ENCODE assay signal across 8 mouse cellular contexts in genomic region chr3:90446389-90447122, GRCm38 (mm10). TPM values are rescaled to one million over a fixed set of nuclear protein-coding genes. Genes with fewer than 3 reads are reported as not detected.
DNase-seq lines count a peak whose midpoint lies in the region; ATAC-seq and TF ChIP-seq lines count a peak whose summit lies in the region.

No protein-coding gene starts in this region.

- peak; percentile 97 for ATAC-seq in hindbrain, postnatal 0 days

- TF ChIP-seq CTCF in hindbrain, postnatal 0 days (IDR thresholded peaks at IDR 0.05; ENCODE audit: low read depth) = peak; percentile 21; the same call in 1 of the 2 replicates

- no peaks in the 10 kb centered on the region for H3K36me3 ChIP-seq in hindbrain, postnatal 0 days (ENCODE audit: insufficient read depth, low read length)

- no peaks in the 10 kb centered on the region for H3K27me3 ChIP-seq in hindbrain, postnatal 0 days (ENCODE audit: insufficient read depth, low read length)

- peak overlapping the region; percentile 74 for H3K27ac ChIP-seq in hindbrain, postnatal 0 days

- no peaks in the 10 kb centered on the region for H3K9me3 ChIP-seq in hindbrain, postnatal 0 days (ENCODE audit: low read length)

- DNase-seq in ZHBTc4 (ENCODE audit: low read depth, low spot score) = peak; percentile 99
- peak; percentile 42 to 73 for DNase-seq in cerebellum, postnatal 4 days (ENCODE audit: low spot score in 2 of 2)
- peak; percentile 85 for DNase-seq in gastrocnemius, postnatal 10 days
- DNase-seq in hindbrain, postnatal 0 days (ENCODE audit: low spot score) = peak; percentile 91
- DNase-seq in left cerebral cortex, adult 18-20 months (ENCODE audit: low spot score in 2 of 2) = peak; percentile 27 to 36
- DNase-seq in lung, postnatal 36 days = peak; percentile 96
- peak; percentile 33 to 54 for DNase-seq in right cerebral cortex, adult 2 months (ENCODE audit: low spot score in 2 of 2)
- DNase-seq in c-Kit-positive CD71-positive TER-119-positive erythroid progenitor cells, embryonic 14.5 days (ENCODE audit: low spot score) = no peak

- H3K4me2 ChIP-seq in hindbrain, postnatal 0 days (ENCODE audit: low read depth, low read length) = peak overlapping the region; percentile 55

- peak overlapping the region; percentile 25; the same call in 1 of the 2 replicates for H3K9ac ChIP-seq in hindbrain, postnatal 0 days (replicated peaks; ENCODE audit: low read length)

- WGBS in hindbrain, postnatal 0 days = under 1% methylated on average over 17 of the region's 17 CpGs

- H3K4me1 ChIP-seq in hindbrain, postnatal 0 days (ENCODE audit: insufficient read depth, low read length) = no peaks in the 10 kb centered on the region; the same call in 1 of the 2 replicates

- peak overlapping the region; percentile 25 for H3K4me3 ChIP-seq in hindbrain, postnatal 0 days (ENCODE audit: low read length)

RNA-seq across cellular contexts. Expression of gene Ints3, which starts 13.1 kb away (rescaled TPM):
- 10 to 100 TPM; 18.4 to 24.3 TPM for total RNA-seq in gastrocnemius, postnatal 10 days (2021)
- total RNA-seq in hindbrain, postnatal 0 days (2014; rRNA removed) = 58.1 and 71.7 TPM in 2 replicates
- polyA plus RNA-seq in hindbrain, postnatal 0 days (2015; fragmentation: Nextera tagmentation; extraction: Ambion mirVana) = 19.9 and 20.4 TPM in 2 replicates
- total RNA-seq in left cerebral cortex, adult 18-20 months (2021) = 10 to 100 TPM; 63.1 to 66.1 TPM

RNA-seq across cellular contexts. Expression of gene Npr1, which starts 19.1 kb away (rescaled TPM):
- total RNA-seq in gastrocnemius, postnatal 10 days (2021) = 10 to 100 TPM; 18.7 to 21.4 TPM
- 3.5 and 6.2 TPM in 2 replicates for total RNA-seq in hindbrain, postnatal 0 days (2014; rRNA removed)
- 2.8 TPM in 2 replicates for polyA plus RNA-seq in hindbrain, postnatal 0 days (2015; fragmentation: Nextera tagmentation; extraction: Ambion mirVana)
- total RNA-seq in left cerebral cortex, adult 18-20 months (2021) = 1 to 10 TPM; 4.6 to 5.0 TPM

RNA-seq across cellular contexts. Expression of gene Ilf2, which starts 29.4 kb away (rescaled TPM):
- total RNA-seq in gastrocnemius, postnatal 10 days (2021) = 10 to 100 TPM; 46.4 to 50.3 TPM
- 111 and 119 TPM in 2 replicates for total RNA-seq in hindbrain, postnatal 0 days (2014; rRNA removed)
- polyA plus RNA-seq in hindbrain, postnatal 0 days (2015; fragmentation: Nextera tagmentation; extraction: Ambion mirVana) = 177 and 178 TPM in 2 replicates
- total RNA-seq in left cerebral cortex, adult 18-20 months (2021) = 10 to 100 TPM; 90.2 to 94.9 TPM

RNA-seq across cellular contexts. Expression of gene Snapin, which starts 44.3 kb away (rescaled TPM):
- 10 to 100 TPM; 63.2 to 67.2 TPM for total RNA-seq in gastrocnemius, postnatal 10 days (2021)
- total RNA-seq in hindbrain, postnatal 0 days (2014; rRNA removed) = 49.7 and 52.0 TPM in 2 replicates
- 102 and 106 TPM in 2 replicates for polyA plus RNA-seq in hindbrain, postnatal 0 days (2015; fragmentation: Nextera tagmentation; extraction: Ambion mirVana)
- 10 to 100 TPM; 55.5 to 57.0 TPM for total RNA-seq in left cerebral cortex, adult 18-20 months (2021)

RNA-seq across cellular contexts. Expression of gene Slc27a3, which starts 56.8 kb away (rescaled TPM):
- 1 to 10 TPM; 2.1 to 3.4 TPM for total RNA-seq in gastrocnemius, postnatal 10 days (2021)
- total RNA-seq in hindbrain, postnatal 0 days (2014; rRNA removed) = 85.1 and 87.2 TPM in 2 replicates
- polyA plus RNA-seq in hindbrain, postnatal 0 days (2015; fragmentation: Nextera tagmentation; extraction: Ambion mirVana) = 28.3 and 30.3 TPM in 2 replicates
- total RNA-seq in left cerebral cortex, adult 18-20 months (2021) = 1 to 10 TPM; 5.9 to 9.3 TPM
